Mouse (Mus musculus) embryo, embryonic 10 days (tissue): ENCODE results near the gene Trmt10c.

Source experiments
- DNase-seq: peaks from one replicate; pipeline ENCODE4 v3.0.0-alpha.2; 2015; ENCODE audit warnings: low spot score

Gene Trmt10c

DNA sequence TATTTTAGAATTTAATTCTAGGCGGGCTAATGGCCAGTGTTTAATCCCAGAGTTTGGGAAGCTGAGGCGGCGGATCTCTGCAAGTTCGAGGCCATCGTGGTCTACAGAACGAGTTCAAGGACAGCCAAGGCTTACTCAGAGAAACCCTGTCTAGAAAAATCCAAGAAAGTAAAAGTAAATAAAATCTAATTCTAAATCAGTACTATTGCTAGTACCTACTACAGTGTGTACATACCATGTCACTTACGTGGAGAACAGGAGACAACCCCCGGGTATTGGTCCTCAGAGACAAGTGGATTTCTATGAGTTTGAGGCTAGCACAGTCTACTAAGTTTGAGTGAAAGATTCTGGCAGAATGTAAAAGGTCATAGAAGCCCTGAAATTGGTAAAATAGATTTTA lies 471 bp upstream of the Trmt10c start:
- no peak for DNase-seq

DNA sequence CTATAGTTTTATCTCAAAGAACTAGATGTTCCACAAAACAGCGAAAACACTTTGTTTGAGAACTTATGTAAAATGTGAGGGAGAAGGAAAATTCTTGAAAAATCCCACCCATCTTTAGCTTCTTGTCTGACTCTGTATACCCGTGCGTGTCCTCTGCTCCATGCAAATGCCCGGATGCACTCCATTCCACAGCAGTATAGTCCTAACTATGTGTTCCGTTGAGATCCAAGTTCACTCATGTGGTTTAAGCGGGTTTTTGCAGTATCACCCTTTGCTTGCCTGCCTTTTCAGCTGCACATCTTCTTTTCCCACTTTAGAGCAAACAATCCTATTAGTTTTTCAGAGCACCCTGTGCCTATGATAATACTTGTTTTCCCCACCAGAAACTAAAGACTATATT lies 1.1 kb downstream of the Trmt10c start:
- DNase-seq, result no peak

DNA sequence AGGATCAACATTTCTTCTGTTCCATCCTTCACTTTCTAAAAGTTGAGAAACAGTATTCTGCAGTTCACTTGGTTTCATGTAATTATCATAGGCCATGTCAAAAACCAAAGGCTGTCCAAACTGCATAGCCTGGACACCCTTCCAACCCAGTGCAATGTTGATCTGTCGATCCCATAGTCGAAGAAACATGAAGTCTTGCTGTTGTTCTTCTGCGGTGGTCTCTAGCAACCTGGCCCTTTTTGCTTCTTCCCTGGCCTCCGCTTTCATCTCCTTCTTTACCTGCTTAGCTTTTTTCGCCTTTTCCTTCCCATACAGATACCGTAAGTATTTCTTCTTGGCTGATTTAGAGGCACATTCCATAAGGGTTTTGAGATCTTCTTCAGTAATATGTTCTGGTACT lies 3.1 kb downstream of the Trmt10c start:
- DNase-seq, result no peak

- DNase-seq, result peak; percentile 99
Observed at GRCm38 (mm10) chr16:56029661-56030082, 7.9 kb downstream of the Trmt10c start, which contains the start of gene Pcnp. TSS of gene Pcnp (minus strand) at chr16:56029739.

DNA sequence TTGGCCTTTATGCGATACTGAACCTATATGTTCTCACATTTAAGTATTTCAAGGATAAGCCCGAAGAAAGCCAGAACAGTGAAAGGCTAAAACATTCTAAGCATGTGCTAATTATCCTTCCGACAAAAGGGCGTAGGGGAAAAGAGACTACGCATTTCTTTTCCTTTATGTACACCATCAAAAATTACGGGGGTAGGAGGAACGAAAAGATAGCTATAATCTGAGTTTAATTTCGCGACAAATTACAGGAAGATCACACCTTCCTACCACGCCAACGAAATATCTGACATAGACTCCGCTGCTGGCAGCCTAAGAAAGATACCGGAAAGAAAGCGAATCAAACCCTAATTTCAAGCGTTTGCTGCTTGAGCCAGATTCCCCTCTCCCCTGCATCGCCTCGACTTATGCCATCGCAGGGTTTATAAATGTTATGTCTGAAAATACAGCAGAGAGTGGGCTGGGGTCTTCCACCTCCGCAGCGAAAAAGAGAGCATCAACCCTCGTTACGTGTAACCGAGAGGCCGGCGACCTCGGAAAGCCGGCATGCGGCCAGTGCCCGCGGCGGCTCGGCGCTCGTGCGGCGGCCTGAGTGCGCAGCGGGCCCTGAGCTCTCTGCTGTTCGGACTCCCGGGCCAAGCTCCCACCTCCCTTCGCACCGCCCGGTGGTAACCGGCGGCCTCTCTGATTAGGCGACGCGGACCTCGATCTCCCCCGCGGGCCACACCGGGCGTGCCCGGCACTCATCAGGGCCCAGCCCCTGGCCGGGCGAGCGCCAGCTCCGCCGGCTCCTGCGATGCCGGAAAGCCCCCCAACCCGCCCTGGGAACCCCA lies 8.7 kb downstream of the Trmt10c start:
- peak; percentile 50 for DNase-seq

GRCm38 (mm10) chr16:56027854-56028629 lies 9.6 kb downstream of the Trmt10c start:
- no peak for DNase-seq

- DNase-seq, result no peak
Observed at GRCm38 (mm10) chr16:56019660-56020059, 18.0 kb downstream of the Trmt10c start.

DNA sequence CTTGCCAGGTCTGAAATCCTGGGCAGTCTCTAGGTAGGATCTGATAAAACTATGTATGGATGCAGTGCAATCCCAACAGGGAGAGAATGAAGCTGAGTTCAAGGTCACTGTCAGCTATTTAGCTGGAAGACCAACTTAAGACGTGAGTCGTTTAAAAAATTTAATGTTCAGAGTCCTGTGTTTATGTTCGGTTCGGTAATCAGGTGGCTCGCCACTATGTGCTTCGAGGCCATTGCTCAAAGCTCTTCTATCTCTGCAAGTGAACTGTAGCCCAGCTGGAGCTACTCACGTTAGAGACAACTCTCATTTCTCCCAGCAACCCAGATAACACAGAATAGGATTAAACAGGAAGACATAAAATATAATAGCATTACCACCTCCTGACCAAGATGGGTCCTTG lies 23.5 kb downstream of the Trmt10c start:
- DNase-seq, result no peak

GRCm38 (mm10) chr16:56012789-56013743 lies 24.6 kb downstream of the Trmt10c start:
- no peak for DNase-seq

- no peak for DNase-seq
Observed at GRCm38 (mm10) chr16:56008862-56009261, 28.8 kb downstream of the Trmt10c start.

DNA sequence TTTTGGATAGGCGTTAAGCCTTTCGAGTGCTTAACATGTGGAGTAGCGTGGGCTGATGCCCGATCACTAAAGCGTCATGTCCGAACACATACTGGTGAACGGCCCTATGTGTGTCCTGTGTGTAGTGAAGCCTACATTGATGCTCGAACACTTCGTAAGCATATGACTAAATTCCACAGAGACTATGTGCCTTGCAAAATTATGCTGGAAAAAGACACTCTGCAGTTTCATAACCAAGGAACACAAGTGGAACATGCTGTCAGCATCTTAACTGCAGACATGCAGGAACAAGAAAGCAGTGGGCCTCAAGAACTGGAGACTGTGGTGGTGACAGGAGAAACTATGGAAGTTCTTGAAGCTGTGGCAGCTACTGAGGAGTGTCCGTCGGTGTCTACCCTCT lies 30.8 kb downstream of the Trmt10c start:
- DNase-seq, result no peak

DNA sequence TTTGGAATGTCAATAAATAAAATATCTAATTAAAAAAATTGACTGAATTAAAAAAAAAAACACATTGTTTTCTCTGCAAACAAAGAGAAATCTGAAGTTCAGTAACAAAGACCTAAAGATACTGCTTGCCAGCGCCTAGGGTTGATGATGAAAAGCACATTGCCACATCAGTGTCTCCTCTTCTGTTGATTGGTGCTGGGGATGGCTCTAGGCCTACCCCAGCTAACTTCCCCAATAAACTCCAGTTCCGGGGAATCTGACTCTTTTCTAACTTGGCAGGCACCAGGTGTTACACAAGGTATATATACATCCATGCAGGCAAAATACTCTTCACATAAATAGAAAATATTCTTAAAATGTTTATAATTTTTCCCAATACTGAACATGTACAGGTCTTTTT lies 43.4 kb downstream of the Trmt10c start:
- DNase-seq, result no peak

DNA sequence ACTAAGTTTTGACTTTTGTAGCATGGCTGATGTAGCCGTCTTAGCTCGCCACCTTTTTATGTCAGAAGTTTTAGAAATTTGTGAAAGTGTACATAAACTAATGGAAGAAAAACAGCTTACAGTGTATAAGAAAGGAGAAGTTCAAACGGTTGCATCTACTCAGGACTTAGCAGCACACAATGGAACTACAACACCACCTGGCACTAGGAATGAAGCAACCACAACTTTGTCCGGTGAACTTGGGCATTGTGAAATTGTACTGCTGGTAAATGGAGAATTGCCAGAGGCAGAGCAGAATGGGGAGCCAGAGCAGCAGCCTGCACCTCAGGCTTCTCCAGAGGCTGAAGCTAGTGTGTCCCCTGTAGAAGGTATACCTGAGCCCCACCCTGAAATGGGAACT lies 47.3 kb downstream of the Trmt10c start:
- DNase-seq, result no peak

DNA sequence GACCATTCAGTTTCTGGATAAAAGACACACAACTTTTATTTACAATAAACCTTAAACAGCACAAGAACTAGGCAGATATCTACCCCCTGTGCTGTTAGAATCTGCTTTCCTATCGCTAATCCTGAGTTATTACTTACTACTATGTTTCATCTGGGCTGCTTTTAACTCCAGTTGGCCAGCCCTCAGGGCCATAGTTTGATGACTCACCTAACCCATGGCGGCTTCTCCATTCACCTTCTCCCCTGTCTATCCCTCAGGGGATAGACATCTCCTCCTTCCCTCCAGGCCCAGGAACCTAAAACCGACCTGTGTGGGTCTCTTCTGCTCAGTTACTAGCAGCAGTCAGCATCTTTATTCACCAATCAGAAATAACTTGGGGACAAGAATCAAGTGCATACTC lies 51.6 kb downstream of the Trmt10c start:
- no peak for DNase-seq
